In genomic region chr8:110662545-110662944, GRCm38 (mm10) we compare ENCODE assay signal across 16 mouse cellular contexts. TPM values are rescaled to one million over a fixed set of nuclear protein-coding genes. Genes with fewer than 3 reads are reported as not detected.
DNase-seq lines count a peak whose midpoint lies in the region; ATAC-seq and TF ChIP-seq lines count a peak whose summit lies in the region.
"Had no signal": no experiment of that assay in that cellular context is flagged by ENCODE, and none has a peak within 500 bp of the region (broad histone marks: within the 10 kb centered on the region; RNA-seq: fewer than 3 reads in every experiment).

No protein-coding gene starts in this region.

- TF ChIP-seq EP300 in liver, embryonic 14.5 days (IDR thresholded peaks at IDR 0.05; ENCODE audit: low read depth), result no peak
- TF ChIP-seq EP300 in liver, postnatal 0 days (IDR thresholded peaks at IDR 0.05; ENCODE audit: low read depth), result no peak

- H3K27me3 ChIP-seq in forebrain, postnatal 0 days (ENCODE audit: insufficient read depth, low read length), result no peaks in the 10 kb centered on the region
- H3K27me3 ChIP-seq in forebrain, embryonic 12.5 days, result no peaks in the 10 kb centered on the region
- no peaks in the 10 kb centered on the region for H3K27me3 ChIP-seq in liver, embryonic 14.5 days (ENCODE audit: control insufficient read depth, insufficient read depth, low read length)
- H3K27me3 ChIP-seq in liver, postnatal 0 days (ENCODE audit: insufficient read depth, low read length), result no peaks in the 10 kb centered on the region
- no peaks in the 10 kb centered on the region for H3K27me3 ChIP-seq in hindbrain, embryonic 15.5 days
- H3K27me3 ChIP-seq: limb, embryonic 12.5 days; liver, embryonic 15.5 days; megakaryocyte, embryonic 14.5 days had no signal

- H3K9me3 ChIP-seq in forebrain, postnatal 0 days (ENCODE audit: low read length), result no peaks in the 10 kb centered on the region
- no peaks in the 10 kb centered on the region for H3K9me3 ChIP-seq in forebrain, embryonic 12.5 days
- H3K9me3 ChIP-seq in liver, embryonic 14.5 days (ENCODE audit: control insufficient read depth, low read length), result no peaks in the 10 kb centered on the region
- no peaks in the 10 kb centered on the region for H3K9me3 ChIP-seq in liver, postnatal 0 days (ENCODE audit: low read length)
- no peaks in the 10 kb centered on the region for H3K9me3 ChIP-seq in hindbrain, embryonic 15.5 days
- H3K9me3 ChIP-seq: limb, embryonic 12.5 days; liver, embryonic 15.5 days; megakaryocyte, embryonic 14.5 days had no signal

- H3K4me2 ChIP-seq in forebrain, postnatal 0 days (ENCODE audit: low read depth), result no peak overlapping the region
- H3K4me2 ChIP-seq in forebrain, embryonic 12.5 days, result no peak overlapping the region
- no peak overlapping the region for H3K4me2 ChIP-seq in liver, embryonic 14.5 days (ENCODE audit: low read depth)
- H3K4me2 ChIP-seq in liver, postnatal 0 days (ENCODE audit: low read depth, low read length), result no peak overlapping the region
- H3K4me2 ChIP-seq in hindbrain, embryonic 15.5 days, result no peak overlapping the region
- H3K4me2 ChIP-seq: heart, embryonic 11.5 days; limb, embryonic 12.5 days; liver, embryonic 15.5 days had no signal

- H3K36me3 ChIP-seq in forebrain, postnatal 0 days (ENCODE audit: insufficient read depth), result peaks cover 19% of the 10 kb centered on the region; the same call in 1 of the 2 replicates
- H3K36me3 ChIP-seq in forebrain, embryonic 12.5 days (replicated peaks), result peaks cover 24% of the 10 kb centered on the region
- peaks cover 3% of the 10 kb centered on the region; the same call in 1 of the 2 replicates for H3K36me3 ChIP-seq in liver, embryonic 14.5 days (replicated peaks; ENCODE audit: control insufficient read depth, insufficient read depth, low read depth)
- peaks cover 16% of the 10 kb centered on the region for H3K36me3 ChIP-seq in liver, postnatal 0 days (replicated peaks; ENCODE audit: insufficient read depth, low read length)
- H3K36me3 ChIP-seq in hindbrain, embryonic 15.5 days, result peaks cover 11% of the 10 kb centered on the region; the same call in 1 of the 2 replicates

- peak; percentile 41 for TF ChIP-seq CTCF in forebrain, postnatal 0 days (IDR thresholded peaks at IDR 0.05; ENCODE audit: low read depth)
- TF ChIP-seq CTCF in liver, embryonic 14.5 days (IDR thresholded peaks at IDR 0.05; ENCODE audit: low read depth), result 0 out of 2 replicates have a peak, but pooled peaks have one; percentile 11
- no peak for TF ChIP-seq CTCF in liver, postnatal 0 days (IDR thresholded peaks at IDR 0.05; ENCODE audit: low read depth)

- H3K9ac ChIP-seq in forebrain, postnatal 0 days, result no peak overlapping the region
- H3K9ac ChIP-seq in forebrain, embryonic 12.5 days, result no peak overlapping the region
- H3K9ac ChIP-seq in liver, embryonic 14.5 days (replicated peaks), result no peak overlapping the region
- H3K9ac ChIP-seq in liver, postnatal 0 days (replicated peaks), result no peak overlapping the region
- H3K9ac ChIP-seq in hindbrain, embryonic 15.5 days, result no peak overlapping the region
- H3K9ac ChIP-seq: limb, embryonic 12.5 days; liver, embryonic 15.5 days had no signal

- H3K4me3 ChIP-seq in forebrain, postnatal 0 days (ENCODE audit: low read depth, low read length), result no peak overlapping the region
- no peak overlapping the region for H3K4me3 ChIP-seq in forebrain, embryonic 12.5 days (replicated peaks)
- H3K4me3 ChIP-seq in liver, embryonic 14.5 days (ENCODE audit: insufficient read depth in 1 of 2, low read depth in 2 of 2, low read length in 2 of 2), result no peak overlapping the region
- no peak overlapping the region for H3K4me3 ChIP-seq in liver, postnatal 0 days (ENCODE audit: low read depth, low read length)
- no peak overlapping the region for H3K4me3 ChIP-seq in hindbrain, embryonic 15.5 days
- H3K4me3 ChIP-seq: limb, embryonic 12.5 days; liver, embryonic 15.5 days; megakaryocyte, embryonic 14.5 days; myocyte had no signal

- no peak for ATAC-seq in forebrain, postnatal 0 days
- no peak for ATAC-seq in forebrain, embryonic 12.5 days (ENCODE audit: low FRiP score)
- ATAC-seq in liver, embryonic 14.5 days (ENCODE audit: insufficient read depth), result no peak
- ATAC-seq in liver, postnatal 0 days, result no peak
- no peak for ATAC-seq in hindbrain, embryonic 15.5 days (ENCODE audit: low FRiP score, low read depth)

- no peak for DNase-seq in forebrain, postnatal 0 days
- no peak for DNase-seq in liver, embryonic 14.5 days (ENCODE audit: low read depth in 3 of 3, low spot score in 3 of 3)
- DNase-seq in liver, postnatal 0 days, result no peak
- DNase-seq in Muller cell, postnatal 12 days (ENCODE audit: inconsistent ontology term), result peak; percentile 24
- DNase-seq in urinary bladder, postnatal 14 days (ENCODE audit: low spot score), result no peak
- DNase-seq in right cerebral cortex, postnatal 10 days (ENCODE audit: low spot score in 2 of 2), result no peak
- DNase-seq: adrenal gland, adult 2 months; kidney, adult 18-20 months; layer of hippocampus, postnatal 36 days had no signal

- H3K27ac ChIP-seq in forebrain, postnatal 0 days (ENCODE audit: low read depth, low read length), result peak overlapping the region; percentile 91
- no peak overlapping the region for H3K27ac ChIP-seq in forebrain, embryonic 12.5 days
- no peak overlapping the region for H3K27ac ChIP-seq in liver, embryonic 14.5 days
- no peak overlapping the region for H3K27ac ChIP-seq in liver, postnatal 0 days (ENCODE audit: low read depth)
- H3K27ac ChIP-seq in hindbrain, embryonic 15.5 days (replicated peaks), result peak overlapping the region; percentile 90
- H3K27ac ChIP-seq: limb, embryonic 12.5 days; liver, embryonic 15.5 days had no signal

- H3K4me1 ChIP-seq in forebrain, postnatal 0 days (ENCODE audit: insufficient read depth), result peaks cover 22% of the 10 kb centered on the region
- peaks cover 21% of the 10 kb centered on the region for H3K4me1 ChIP-seq in forebrain, embryonic 12.5 days
- H3K4me1 ChIP-seq in liver, embryonic 14.5 days (replicated peaks; ENCODE audit: control insufficient read depth in 2 of 2, insufficient read depth in 2 of 2, low read length in 1 of 2), result 0 out of 4 replicates have a peak, but pooled peaks cover 0 to 2% of the 10 kb centered on the region in 2 experiments
- no peaks in the 10 kb centered on the region for H3K4me1 ChIP-seq in liver, postnatal 0 days (ENCODE audit: insufficient read depth)
- H3K4me1 ChIP-seq in hindbrain, embryonic 15.5 days (replicated peaks), result peaks cover 29% of the 10 kb centered on the region
- H3K4me1 ChIP-seq: liver, embryonic 15.5 days had no signal

- WGBS in forebrain, postnatal 0 days, result 77% methylated on average over 5 of the region's 5 CpGs
- 80% methylated on average over 5 of the region's 5 CpGs for WGBS in forebrain, embryonic 12.5 days
- 63% methylated on average over 5 of the region's 5 CpGs for WGBS in liver, embryonic 14.5 days (ENCODE audit: insufficient replicate concordance)
- WGBS in liver, postnatal 0 days (ENCODE audit: insufficient replicate concordance), result 70% methylated on average over 5 of the region's 5 CpGs
- 78% methylated on average over 5 of the region's 5 CpGs for WGBS in hindbrain, embryonic 15.5 days

RNA-seq across cellular contexts. Expression of gene Vac14, which starts 44.2 kb away (rescaled TPM):
- total RNA-seq in forebrain, postnatal 0 days (2014; rRNA removed), result 30.6 and 36.1 TPM in 2 replicates
- polyA plus RNA-seq in forebrain, postnatal 0 days (2015; fragmentation: Nextera tagmentation; extraction: Ambion mirVana), result 27.6 and 28.1 TPM in 2 replicates
- 27.0 and 29.4 TPM in 2 replicates for polyA plus RNA-seq in forebrain, embryonic 12.5 days (2016; fragmentation: Nextera tagmentation; extraction: Ambion mirVana)
- polyA plus RNA-seq in liver, embryonic 14.5 days (2012; rRNA removed), result 13.4 and 14.8 TPM in 2 replicates
- 11.2 and 14.6 TPM in 2 replicates for polyA plus RNA-seq in liver, embryonic 14.5 days (2014; fragmentation: Nextera tagmentation; extraction: Ambion mirVana)
- polyA plus RNA-seq in liver, postnatal 0 days (2015; fragmentation: Nextera tagmentation; extraction: Ambion mirVana), result 5.5 and 6.5 TPM in 2 replicates
- polyA plus RNA-seq in hindbrain, embryonic 15.5 days (2015; fragmentation: Nextera tagmentation; extraction: Ambion mirVana), result 29.3 and 33.6 TPM in 2 replicates

RNA-seq across cellular contexts. Expression of gene Mtss1l, which starts 58.7 kb away (rescaled TPM):
- 55.2 and 71.1 TPM in 2 replicates for total RNA-seq in forebrain, postnatal 0 days (2014; rRNA removed)
- polyA plus RNA-seq in forebrain, postnatal 0 days (2015; fragmentation: Nextera tagmentation; extraction: Ambion mirVana), result 42.2 and 49.0 TPM in 2 replicates
- 8.9 and 10.0 TPM in 2 replicates for polyA plus RNA-seq in forebrain, embryonic 12.5 days (2016; fragmentation: Nextera tagmentation; extraction: Ambion mirVana)
- 2.6 and 2.7 TPM in 2 replicates for polyA plus RNA-seq in liver, embryonic 14.5 days (2012; rRNA removed)
- 0.52 and 0.82 TPM in 2 replicates for polyA plus RNA-seq in liver, embryonic 14.5 days (2014; fragmentation: Nextera tagmentation; extraction: Ambion mirVana)
- 0.95 and 1.2 TPM in 2 replicates for polyA plus RNA-seq in liver, postnatal 0 days (2015; fragmentation: Nextera tagmentation; extraction: Ambion mirVana)
- 51.8 and 62.3 TPM in 2 replicates for polyA plus RNA-seq in hindbrain, embryonic 15.5 days (2015; fragmentation: Nextera tagmentation; extraction: Ambion mirVana)

Comparison
In these comparisons a context has a peak if more than half of its experiments do, and no peak if none do; other contexts are left out.
1. H3K27ac ChIP-seq: peak in forebrain, postnatal 0 days (single experiment) and hindbrain, embryonic 15.5 days (single experiment); none in forebrain, embryonic 12.5 days (single experiment), liver, embryonic 14.5 days (single experiment) and liver, postnatal 0 days (single experiment).